Mouse (Mus musculus) gastrocnemius, adult 2 months (tissue): Measurements from ENCODE around the gene Casp6. TPM values are rescaled to one million over a fixed set of nuclear protein-coding genes. Genes with fewer than 3 reads are reported as not detected.
A peak's percentile ranks its signal among the peaks of the same experiment; 100 is the strongest.

Experiments
- DNase-seq: peaks from one replicate; pipeline ENCODE4 v3.0.0; 2022
- H3K27ac ChIP-seq: fragments of 200-600 bp; 2 replicates; pipeline ENCODE4 v1.8.1; 2022; ENCODE audit warnings: mild to moderate bottlenecking
- H3K4me3 ChIP-seq: fragments of 200-600 bp; 2 replicates; pipeline ENCODE4 v1.8.1; 2022; ENCODE audit warnings: mild to moderate bottlenecking, moderate library complexity
- CTCF ChIP-seq: fragments of 200-600 bp; IDR thresholded peaks from 2 replicates; pipeline ENCODE4 v1.8.1; 2022; ENCODE audit warnings: antibody characterized with exemption, mild to moderate bottlenecking, moderate library complexity
- intact Hi-C: fragments of 180-260 bp; cut with DNase I; formaldehyde crosslinking; loops from one replicate; pipeline ENCODE4 v1.15.1; 2025
- total RNA-seq, 2 experiments: library from RNA; stranded (reverse); gene quantifications; 2 replicates each; pipeline ENCODE4 v1.2.3; 2021

Gene Casp6
- total RNA-seq, 2 experiments from 2014 or later = 2.2 to 2.6 TPM

- no peak overlapping the region for H3K27ac ChIP-seq
- intact Hi-C loops = no loop called here
- no peak overlapping the region for H3K4me3 ChIP-seq
- peak; percentile 43 for TF ChIP-seq CTCF
- DNase-seq = no peak
Measured at GRCm38 (mm10) chr3:129932443-129932842, 31.2 kb downstream of the Casp6 start.

- intact Hi-C loops = no loop called here
- Histone ChIP-seq H3K27ac (no peak overlapping the region), H3K4me3 (no peak overlapping the region)
- TF ChIP-seq CTCF = no peak
- DNase-seq = no peak
Measured at GRCm38 (mm10) chr3:129936561-129936960, 35.3 kb downstream of the Casp6 start.

GRCm38 (mm10) chr3:129937848-129938247, 36.6 kb downstream of the Casp6 start:
- peak; percentile 18 for DNase-seq
- no peak for TF ChIP-seq CTCF
- intact Hi-C loops = no loop called here
- H3K4me3 ChIP-seq = no peak overlapping the region
- no peak overlapping the region for H3K27ac ChIP-seq

GRCm38 (mm10) chr3:129939058-129939457, 37.8 kb downstream of the Casp6 start:
- no peak for TF ChIP-seq CTCF
- Histone ChIP-seq H3K27ac (no peak overlapping the region), H3K4me3 (no peak overlapping the region)
- DNase-seq = no peak
- intact Hi-C loops = no loop called here

- intact Hi-C loops = no loop called here
- H3K27ac ChIP-seq = no peak overlapping the region
Measured at GRCm38 (mm10) chr3:129940780-129941179, 39.6 kb downstream of the Casp6 start.

GRCm38 (mm10) chr3:129941291-129941690, 40.1 kb downstream of the Casp6 start:
- no peak overlapping the region for H3K4me3 ChIP-seq
- intact Hi-C loops = no loop called here
- H3K27ac ChIP-seq = no peak overlapping the region
- no peak for TF ChIP-seq CTCF
- DNase-seq = no peak

More at GRCm38 (mm10) chr3:129940780-129941179, 39.6 kb downstream of the Casp6 start:
- DNase-seq = no peak
- TF ChIP-seq CTCF = no peak
- no peak overlapping the region for H3K4me3 ChIP-seq

GRCm38 (mm10) chr3:129943813-129944212, 42.6 kb downstream of the Casp6 start:
- Histone ChIP-seq H3K4me3 (no peak overlapping the region), H3K27ac (no peak overlapping the region)
- TF ChIP-seq CTCF = no peak
- intact Hi-C loops = no loop called here
- no peak for DNase-seq

GRCm38 (mm10) chr3:129946217-129946914, 45.1 kb downstream of the Casp6 start:
- no peak overlapping the region for H3K4me3 ChIP-seq

GRCm38 (mm10) chr3:129948359-129948758, 47.1 kb downstream of the Casp6 start:
- intact Hi-C loops = no loop called here
- no peak overlapping the region for H3K27ac ChIP-seq
- no peak for TF ChIP-seq CTCF
- H3K4me3 ChIP-seq = no peak overlapping the region
- DNase-seq = no peak

More at GRCm38 (mm10) chr3:129946217-129946914, 45.1 kb downstream of the Casp6 start:
- DNase-seq = no peak
- no peak overlapping the region for H3K27ac ChIP-seq
- no peak for TF ChIP-seq CTCF
- intact Hi-C loops = no loop called here

GRCm38 (mm10) chr3:129949158-129949773, 48.0 kb downstream of the Casp6 start:
- no peak for DNase-seq
- intact Hi-C loops = no loop called here
- Histone ChIP-seq H3K4me3 (no peak overlapping the region), H3K27ac (no peak overlapping the region)
- no peak for TF ChIP-seq CTCF

- TF ChIP-seq CTCF = no peak
- intact Hi-C loops = no loop called here
- no peak overlapping the region for H3K27ac ChIP-seq
- DNase-seq = no peak
- H3K4me3 ChIP-seq = no peak overlapping the region
Measured at GRCm38 (mm10) chr3:129953296-129953695, 52.1 kb downstream of the Casp6 start.

- intact Hi-C loops = no loop called here
- Histone ChIP-seq H3K27ac (no peak overlapping the region), H3K4me3 (no peak overlapping the region)
- TF ChIP-seq CTCF = no peak
- no peak for DNase-seq
Measured at GRCm38 (mm10) chr3:129962533-129962932, 61.3 kb downstream of the Casp6 start.

Other genes starting within 250 kb of the Casp6 start
- 10 to 100 TPM; 19.3 to 19.6 TPM for gene Egf, start 146.1 kb upstream of the Casp6 start, total RNA-seq
- gene Lrit3, start 97.4 kb upstream of the Casp6 start, total RNA-seq = not detected
- not detected for gene Rrh, start 78.8 kb upstream of the Casp6 start, total RNA-seq
- gene Gar1, start 70.0 kb upstream of the Casp6 start, total RNA-seq = 10 to 100 TPM; 17.5 to 19.6 TPM
- gene Cfi, start 65.5 kb upstream of the Casp6 start, total RNA-seq = not detected
- gene Pla2g12a, start 22.8 kb upstream of the Casp6 start, total RNA-seq = 100 to 1,000 TPM in 1 of 2 experiments, 10 to 100 TPM in 1; 86.2 to 154 TPM
- gene Mcub, start 68.8 kb downstream of the Casp6 start, total RNA-seq = 1 to 10 TPM in 1 of 2 experiments, under 1 TPM in 1; 0.82 to 1.1 TPM
- gene Sec24b, start 160.1 kb downstream of the Casp6 start, total RNA-seq = 10 to 100 TPM; 24.9 to 28.8 TPM
- under 1 TPM in 1 of 2 experiments, not detected in 1; 0.06 TPM for gene Col25a1, start 230.1 kb downstream of the Casp6 start, total RNA-seq